Mouse (Mus musculus) thymus, adult 18-20 months (tissue): ENCODE results near the gene Tctex1d4.

Source experiments
- DNase-seq, 2 experiments: peaks; one replicate each; pipeline ENCODE4 v3.0.0; 2022; ENCODE audit warnings: mixed read lengths in 2 of 2

Gene Tctex1d4

GRCm38 (mm10) chr4:117126675-117127290, at the start of gene Tctex1d4:
Gene Tctex1d4 (plus strand): TSS chr4:117126794.
- no peak for DNase-seq

- no peak for DNase-seq
Observed at GRCm38 (mm10) chr4:117087948-117088640, 38.5 kb upstream of the Tctex1d4 start.

- no peak for DNase-seq
Observed at GRCm38 (mm10) chr4:117090586-117090985, 36.0 kb upstream of the Tctex1d4 start.

- DNase-seq = no peak
Observed at GRCm38 (mm10) chr4:117094626-117095361, 31.8 kb upstream of the Tctex1d4 start.

- peak; percentile 51 to 52 for DNase-seq
Observed at GRCm38 (mm10) chr4:117095551-117096452, 30.8 kb upstream of the Tctex1d4 start, which contains the start of gene Ptch2. Gene Ptch2 (plus strand): TSS chr4:117096075.

GRCm38 (mm10) chr4:117096666-117097065, 29.9 kb upstream of the Tctex1d4 start:
- DNase-seq = no peak

- DNase-seq = no peak
Observed at GRCm38 (mm10) chr4:117097969-117098763, 28.4 kb upstream of the Tctex1d4 start.

GRCm38 (mm10) chr4:117098764-117099036, 27.9 kb upstream of the Tctex1d4 start:
- DNase-seq = no peak

- DNase-seq = no peak
Observed at GRCm38 (mm10) chr4:117100036-117100435, 26.6 kb upstream of the Tctex1d4 start.

GRCm38 (mm10) chr4:117101218-117101617, 25.4 kb upstream of the Tctex1d4 start:
- no peak for DNase-seq

GRCm38 (mm10) chr4:117104672-117105071, 21.9 kb upstream of the Tctex1d4 start:
- DNase-seq = no peak

GRCm38 (mm10) chr4:117105127-117105526, 21.5 kb upstream of the Tctex1d4 start:
- DNase-seq = no peak

- DNase-seq = no peak
Observed at GRCm38 (mm10) chr4:117107813-117108523, 18.6 kb upstream of the Tctex1d4 start.

- no peak for DNase-seq
Observed at GRCm38 (mm10) chr4:117108524-117108849, 18.1 kb upstream of the Tctex1d4 start.

GRCm38 (mm10) chr4:117109330-117109729, 17.3 kb upstream of the Tctex1d4 start:
- no peak for DNase-seq

GRCm38 (mm10) chr4:117110249-117110648, 16.3 kb upstream of the Tctex1d4 start:
- no peak for DNase-seq

- DNase-seq = no peak
Observed at GRCm38 (mm10) chr4:117110985-117111384, 15.6 kb upstream of the Tctex1d4 start.

GRCm38 (mm10) chr4:117113237-117113636, 13.4 kb upstream of the Tctex1d4 start:
- no peak for DNase-seq

- peak; percentile 32 to 51 for DNase-seq
Observed at GRCm38 (mm10) chr4:117115592-117115991, 11.0 kb upstream of the Tctex1d4 start.

GRCm38 (mm10) chr4:117117931-117118330, 8.7 kb upstream of the Tctex1d4 start:
- DNase-seq = no peak

GRCm38 (mm10) chr4:117119636-117120035, 7.0 kb upstream of the Tctex1d4 start:
- DNase-seq = no peak

GRCm38 (mm10) chr4:117120052-117120444, 6.5 kb upstream of the Tctex1d4 start:
- no peak for DNase-seq
